Mouse (Mus musculus) lung, embryonic 16.5 days (tissue): ENCODE measurements around the gene Nup210. TPM values are rescaled to one million over a fixed set of nuclear protein-coding genes. Genes with fewer than 3 reads are reported as not detected.

ENCODE experiments used
- ATAC-seq: fragments of 200-750 bp; cut with Nextera tagmentation; 2 replicates; pipeline ENCODE4 v1.8.0; 2017; ENCODE audit warnings: low read depth, mild to moderate bottlenecking, moderate library complexity
- H3K27ac ChIP-seq: fragments of 300-500 bp; sonication (generic); 2 replicates; pipeline ENCODE4 v1.5.1; 2014; ENCODE audit warnings: mild to moderate bottlenecking, control low read depth, low read length
- H3K27me3 ChIP-seq: fragments of 300-500 bp; sonication (generic); 2 replicates; pipeline ENCODE4 v1.6.1; 2014; ENCODE audit warnings: low read depth, low read length, mixed read lengths; ENCODE audit not compliant: control insufficient read depth, insufficient read depth
- H3K36me3 ChIP-seq: fragments of 300-500 bp; sonication (generic); 2 replicates; pipeline ENCODE4 v1.6.1; 2014; ENCODE audit warnings: low read length; ENCODE audit not compliant: control insufficient read depth, insufficient read depth
- H3K4me1 ChIP-seq: fragments of 300-500 bp; sonication (generic); replicated peaks from 2 replicates; pipeline ENCODE4 v1.6.1; 2014; ENCODE audit warnings: low read length, mixed read lengths; ENCODE audit not compliant: control insufficient read depth, insufficient read depth
- H3K4me2 ChIP-seq: fragments of 300-500 bp; sonication (generic); 2 replicates; pipeline ENCODE4 v1.6.1; 2014; ENCODE audit warnings: low read depth, low read length, control low read depth
- H3K4me3 ChIP-seq: fragments of 300-500 bp; sonication (generic); 2 replicates; pipeline ENCODE4 v1.5.1; 2014; ENCODE audit warnings: mild to moderate bottlenecking, low read length, control low read depth
- H3K9ac ChIP-seq: fragments of 300-500 bp; sonication (generic); 2 replicates; pipeline ENCODE4 v1.6.1; 2014; ENCODE audit warnings: low read length, control low read depth
- H3K9me3 ChIP-seq: fragments of 300-500 bp; sonication (generic); 2 replicates; pipeline ENCODE4 v1.6.1; 2016; ENCODE audit warnings: low read length; ENCODE audit not compliant: control insufficient read depth
- WGBS: fragments of 180-500 bp; shearing (Covaris S2); extraction: QIAGEN DNeasy Blood & Tissue Kit; methylation state at CpG from one replicate; pipeline ENCODE4 v1.1.7; 2014; 5-methylcytosine and 5-hydroxymethylcytosine counted together
- polyA plus RNA-seq: library from polyadenylated mRNA; unstranded; fragments of >200 nt; fragmentation: Nextera tagmentation; extraction: Ambion mirVana; gene quantifications from 2 replicates; pipeline ENCODE4 v1.2.1, GENCODE M21; 2015

Nup210 gene
- polyA plus RNA-seq, 1 experiment from 2014 or later: 29.0 TPM

DNA sequence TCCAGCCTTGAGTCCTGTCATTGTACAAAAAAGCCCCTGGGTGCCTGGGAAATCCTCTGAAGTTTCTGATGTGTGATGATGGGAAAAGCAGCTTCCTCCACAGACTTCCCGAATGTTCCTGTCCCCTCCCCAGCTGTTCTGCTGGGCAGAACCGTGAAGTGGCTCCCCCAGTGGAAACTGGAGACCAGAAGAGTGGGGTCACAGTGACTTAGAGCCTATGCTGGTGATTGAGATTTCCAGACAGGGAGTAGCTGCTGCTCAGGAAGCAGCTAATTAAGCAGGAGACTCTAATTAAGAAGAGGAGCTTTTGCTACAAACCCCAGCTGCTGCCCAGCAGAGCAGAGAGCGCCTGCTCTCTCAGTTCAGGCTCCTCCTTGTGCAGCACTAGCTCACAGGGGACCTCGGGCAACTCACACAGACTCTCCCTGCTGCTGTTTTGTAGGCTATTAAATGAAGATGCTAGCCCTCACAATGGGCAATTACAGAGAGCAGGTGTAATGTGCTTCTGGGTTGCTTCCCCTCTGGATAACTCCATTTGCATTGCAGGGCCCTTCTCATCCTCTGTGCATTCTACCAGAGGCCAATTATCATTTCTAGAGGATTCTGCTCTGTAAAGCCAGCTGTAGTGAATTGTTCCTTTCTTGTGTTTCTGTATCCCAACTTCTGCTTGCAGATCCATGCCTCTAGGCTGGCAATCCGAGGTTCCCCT, 30.0 kb upstream of the Nup210 start:
- Histone ChIP-seq H3K4me2 (no peak overlapping the region), H3K27me3 (no peaks in the 10 kb centered on the region), H3K4me1 (no peaks in the 10 kb centered on the region), H3K36me3 (no peaks in the 10 kb centered on the region), H3K4me3 (no peak overlapping the region), H3K9ac (no peak overlapping the region), H3K27ac (no peak overlapping the region), H3K9me3 (no peaks in the 10 kb centered on the region)
- 34% methylated on average over 5 of the region's 5 CpGs for WGBS
- ATAC-seq: no peak

DNA sequence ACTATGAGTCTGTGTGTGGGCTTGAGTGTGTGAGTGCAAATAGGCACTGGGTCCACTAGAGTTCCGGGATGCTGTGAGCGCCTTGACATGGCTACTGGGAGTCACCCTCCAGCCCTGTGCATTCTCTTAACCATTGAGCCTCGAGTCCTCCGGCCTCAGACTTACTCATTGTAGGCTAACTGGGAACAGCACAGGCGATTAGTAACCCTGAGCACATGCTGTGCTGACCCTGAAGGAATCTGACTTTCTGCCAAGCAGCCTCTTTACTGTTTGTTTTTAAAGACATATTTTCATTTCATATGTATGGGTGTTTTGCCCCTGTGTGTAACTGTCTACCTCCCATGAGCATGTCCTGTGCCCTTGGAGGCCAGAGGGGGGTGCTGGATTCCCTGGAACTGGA, 28.9 kb upstream of the Nup210 start:
- ATAC-seq: no peak
- WGBS: 60% methylated on average over 5 of the region's 5 CpGs
- H3K9ac ChIP-seq: no peak overlapping the region
- no peak overlapping the region for H3K4me3 ChIP-seq
- no peak overlapping the region for H3K4me2 ChIP-seq
- no peaks in the 10 kb centered on the region for H3K9me3 ChIP-seq
- no peaks in the 10 kb centered on the region for H3K4me1 ChIP-seq
- no peaks in the 10 kb centered on the region for H3K27me3 ChIP-seq
- no peaks in the 10 kb centered on the region for H3K36me3 ChIP-seq
- no peak overlapping the region for H3K27ac ChIP-seq

DNA sequence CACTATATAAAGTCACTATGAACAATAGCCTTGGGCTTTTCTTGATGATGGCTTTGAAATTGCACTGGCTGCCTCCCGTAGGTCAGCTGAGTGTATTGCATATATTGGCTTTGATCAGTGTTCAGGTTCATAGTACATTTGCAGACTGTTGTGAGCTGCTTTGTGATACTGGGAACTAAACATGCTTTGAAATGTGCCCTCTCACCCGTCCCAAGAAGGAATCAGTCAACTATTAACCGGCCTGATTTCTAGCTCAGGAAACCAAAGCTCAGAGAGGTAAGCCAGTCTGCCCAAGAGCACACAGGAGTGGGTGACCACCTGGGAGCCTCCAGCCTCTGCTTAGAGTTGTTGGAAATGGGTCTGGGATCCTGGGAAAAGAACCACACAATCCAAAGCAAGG, 28.4 kb upstream of the Nup210 start:
- H3K4me3 ChIP-seq: no peak overlapping the region
- H3K27ac ChIP-seq: no peak overlapping the region
- H3K9ac ChIP-seq: no peak overlapping the region
- H3K4me1 ChIP-seq: no peaks in the 10 kb centered on the region
- 57% methylated on average over 3 of the region's 3 CpGs for WGBS
- no peaks in the 10 kb centered on the region for H3K9me3 ChIP-seq
- ATAC-seq: no peak
- no peaks in the 10 kb centered on the region for H3K27me3 ChIP-seq
- H3K36me3 ChIP-seq: no peaks in the 10 kb centered on the region
- H3K4me2 ChIP-seq: no peak overlapping the region

DNA sequence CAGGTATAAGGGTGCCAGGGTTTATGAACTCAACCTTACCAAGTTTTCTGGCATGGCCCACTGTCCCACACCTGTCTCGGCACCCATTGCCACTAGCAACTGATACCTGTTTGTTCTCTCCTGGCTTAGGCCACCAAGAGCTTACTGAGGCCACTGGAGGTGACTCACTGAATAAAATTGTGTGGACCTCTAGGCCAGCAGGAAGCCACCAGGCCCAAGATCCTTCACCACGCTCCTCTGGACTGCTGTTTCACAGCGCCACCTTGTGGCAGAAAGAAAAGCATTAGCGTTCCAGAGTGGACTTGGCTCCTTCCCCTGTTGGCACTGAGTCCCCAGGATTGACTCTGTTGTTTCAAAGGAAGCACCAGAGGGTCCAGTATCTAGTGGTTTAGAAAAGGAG, 23.2 kb upstream of the Nup210 start:
- H3K9ac ChIP-seq: no peak overlapping the region
- H3K27ac ChIP-seq: no peak overlapping the region
- H3K36me3 ChIP-seq: no peaks in the 10 kb centered on the region
- H3K9me3 ChIP-seq: no peaks in the 10 kb centered on the region
- ATAC-seq: peak; percentile 45; the same call in 1 of the 2 replicates
- no peak overlapping the region for H3K4me3 ChIP-seq
- H3K4me1 ChIP-seq: no peaks in the 10 kb centered on the region
- H3K27me3 ChIP-seq: no peaks in the 10 kb centered on the region
- no peak overlapping the region for H3K4me2 ChIP-seq
- WGBS: 25% methylated on average over 4 of the region's 4 CpGs

DNA sequence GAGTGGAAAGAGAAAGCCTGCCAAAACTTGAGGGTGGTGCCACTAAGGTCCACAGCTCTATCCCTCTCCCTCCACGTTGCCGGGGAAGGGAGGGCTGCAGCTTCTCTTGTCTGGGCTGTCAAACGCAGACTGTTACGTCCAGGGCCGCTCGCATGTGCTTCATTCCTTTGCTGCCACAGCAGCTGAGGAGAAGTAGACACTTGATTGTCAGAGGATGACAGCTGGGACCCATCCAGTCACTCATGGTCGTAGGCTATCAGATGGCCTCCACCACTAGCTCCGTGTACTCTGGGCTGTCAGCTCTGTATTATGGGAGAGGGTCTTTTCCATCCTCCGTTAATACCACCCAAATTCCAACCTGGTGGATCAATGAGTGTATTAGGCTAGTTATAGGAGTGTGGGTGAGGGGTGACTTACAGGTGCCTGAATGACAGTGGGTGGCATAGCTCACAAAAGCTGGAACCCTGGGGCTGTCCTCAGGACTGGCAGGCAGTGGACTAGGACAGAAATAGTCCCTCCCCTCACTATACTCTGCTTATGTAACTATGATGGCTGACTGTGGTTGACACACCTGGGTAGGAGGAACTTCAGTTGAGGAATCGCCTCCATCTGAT, 20.8 kb upstream of the Nup210 start:
- H3K9ac ChIP-seq: no peak overlapping the region
- no peaks in the 10 kb centered on the region for H3K9me3 ChIP-seq
- WGBS: 42% methylated on average over 10 of the region's 10 CpGs
- H3K4me1 ChIP-seq: no peaks in the 10 kb centered on the region
- no peak overlapping the region for H3K4me2 ChIP-seq
- peak; percentile 49; the same call in 1 of the 2 replicates for ATAC-seq
- no peak overlapping the region for H3K4me3 ChIP-seq
- H3K36me3 ChIP-seq: no peaks in the 10 kb centered on the region
- H3K27me3 ChIP-seq: no peaks in the 10 kb centered on the region
- H3K27ac ChIP-seq: no peak overlapping the region

DNA sequence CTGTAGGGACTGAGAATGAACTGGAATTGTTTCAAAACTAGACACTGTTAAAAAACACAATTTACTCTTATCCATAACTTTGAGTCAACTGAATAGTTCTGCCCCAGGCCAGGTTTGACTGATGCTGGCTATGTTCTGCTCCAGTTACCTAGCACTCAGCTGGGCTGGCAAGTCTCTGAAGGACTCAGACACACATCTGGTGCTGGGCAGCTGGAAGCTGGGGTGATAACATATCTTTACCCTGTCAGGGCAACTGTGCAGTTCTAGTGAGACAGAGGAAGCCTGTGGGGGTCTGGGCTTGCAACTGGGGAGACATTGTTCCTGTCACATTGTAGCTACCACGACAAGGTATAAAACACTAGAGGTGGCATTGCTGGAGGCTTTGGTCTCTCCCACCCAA, 14.2 kb upstream of the Nup210 start:
- ATAC-seq: no peak
- no peak overlapping the region for H3K9ac ChIP-seq
- H3K4me3 ChIP-seq: no peak overlapping the region
- no peaks in the 10 kb centered on the region for H3K27me3 ChIP-seq
- no peak overlapping the region for H3K4me2 ChIP-seq
- H3K36me3 ChIP-seq: no peaks in the 10 kb centered on the region
- H3K9me3 ChIP-seq: peaks cover 2% of the 10 kb centered on the region; the same call in 1 of the 2 replicates
- H3K4me1 ChIP-seq: no peaks in the 10 kb centered on the region
- no peak overlapping the region for H3K27ac ChIP-seq
- WGBS: 52% methylated on average over 1 of the region's 1 CpGs

DNA sequence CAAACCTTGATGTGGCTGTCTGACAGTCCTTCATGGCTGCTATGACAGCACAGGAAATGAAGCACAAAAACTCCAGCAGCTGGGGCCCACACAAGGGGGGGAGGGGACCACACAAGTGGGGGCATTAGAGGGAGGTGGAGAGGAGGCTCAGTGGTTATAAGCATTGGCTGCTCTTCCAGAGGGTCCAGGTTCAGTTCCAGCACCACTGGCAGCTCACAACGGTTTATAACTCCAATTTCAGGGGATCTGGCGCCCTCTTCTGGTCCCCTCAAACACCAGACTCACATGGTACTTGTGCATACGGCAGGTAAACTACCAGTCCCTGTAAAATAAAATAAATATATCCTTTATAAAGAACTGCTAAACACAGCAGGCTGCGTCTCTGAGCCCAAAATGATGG, 12.4 kb upstream of the Nup210 start:
- Histone ChIP-seq H3K36me3 (no peaks in the 10 kb centered on the region), H3K9me3 (peaks cover 2% of the 10 kb centered on the region; the same call in 1 of the 2 replicates), H3K4me3 (no peak overlapping the region), H3K9ac (no peak overlapping the region), H3K4me1 (no peaks in the 10 kb centered on the region), H3K4me2 (no peak overlapping the region), H3K27ac (no peak overlapping the region), H3K27me3 (no peaks in the 10 kb centered on the region)
- WGBS: 39% methylated on average over 4 of the region's 4 CpGs
- no peak for ATAC-seq

DNA sequence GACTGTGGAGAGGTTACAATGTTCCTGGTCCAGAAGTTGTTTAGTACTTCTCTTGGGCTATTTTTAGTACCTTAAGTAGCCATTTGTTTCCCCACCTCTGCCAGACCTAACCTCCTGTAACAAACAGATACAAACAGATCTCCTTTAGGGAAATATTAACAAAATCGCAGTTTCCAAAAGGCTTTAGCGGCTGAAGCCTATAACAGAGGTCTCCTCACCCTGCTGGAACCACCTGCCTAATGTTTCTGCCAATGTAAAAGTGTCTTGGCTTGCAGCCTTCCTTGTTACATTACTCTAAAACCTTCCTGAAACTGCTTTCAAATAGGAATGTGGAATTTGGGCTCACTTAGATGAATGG, 8.6 kb upstream of the Nup210 start:
- Histone ChIP-seq H3K4me1 (no peaks in the 10 kb centered on the region), H3K27me3 (no peaks in the 10 kb centered on the region), H3K9ac (no peak overlapping the region), H3K9me3 (peaks cover 2% of the 10 kb centered on the region; the same call in 1 of the 2 replicates), H3K4me2 (no peak overlapping the region), H3K4me3 (no peak overlapping the region), H3K36me3 (no peaks in the 10 kb centered on the region), H3K27ac (no peak overlapping the region)
- WGBS: 74% methylated on average over 2 of the region's 2 CpGs
- ATAC-seq: no peak

DNA sequence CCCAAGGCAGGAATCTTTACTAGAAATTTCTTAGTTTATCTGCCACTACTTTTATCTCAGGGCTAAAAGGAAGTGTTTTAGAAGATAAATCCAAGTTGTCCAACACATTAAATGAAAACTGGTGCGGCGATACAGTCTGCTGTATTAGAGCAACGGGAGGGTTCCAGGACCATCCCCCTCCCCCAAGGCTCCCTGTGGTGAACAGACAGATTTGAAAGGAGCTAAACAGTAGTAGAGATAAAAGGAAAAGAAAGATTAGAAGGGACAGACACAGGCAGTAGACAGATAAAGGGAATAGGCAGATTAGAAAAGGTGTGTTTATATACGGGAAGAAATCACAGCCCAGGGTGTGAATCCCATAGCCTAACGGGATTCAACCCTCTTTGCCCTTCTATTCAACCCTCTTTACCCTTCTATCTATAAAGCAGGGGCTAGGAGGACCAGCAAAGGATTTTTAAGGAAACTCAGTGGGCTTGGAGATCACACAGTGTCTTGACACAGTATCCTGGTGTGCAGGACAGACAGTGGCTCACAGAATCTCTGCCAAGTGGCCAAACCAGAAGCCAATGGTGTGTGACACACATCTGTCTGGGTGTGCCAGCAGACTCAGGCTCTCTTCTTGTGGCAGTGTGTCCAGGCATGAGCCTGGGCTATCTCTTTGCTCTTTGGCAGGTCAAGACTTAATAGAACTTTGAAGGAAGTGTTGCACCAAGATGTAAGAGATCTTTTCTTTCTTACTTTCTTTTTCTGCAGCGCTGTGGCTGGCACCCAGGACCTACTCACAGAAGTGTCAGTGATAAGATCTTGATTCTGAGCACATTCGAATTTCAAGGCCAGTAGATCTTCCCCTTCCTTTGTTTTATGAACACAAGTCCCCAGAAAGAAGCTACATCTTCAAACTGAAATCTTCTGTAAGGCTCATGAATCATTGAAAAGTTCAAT, 7.9 kb upstream of the Nup210 start:
- Histone ChIP-seq H3K27me3 (no peaks in the 10 kb centered on the region), H3K27ac (no peak overlapping the region), H3K9ac (no peak overlapping the region), H3K4me1 (no peaks in the 10 kb centered on the region), H3K36me3 (no peaks in the 10 kb centered on the region), H3K9me3 (peaks cover 2% of the 10 kb centered on the region; the same call in 1 of the 2 replicates), H3K4me3 (no peak overlapping the region), H3K4me2 (no peak overlapping the region)
- WGBS: 28% methylated on average over 7 of the region's 7 CpGs
- ATAC-seq: no peak
